16 mouse cellular contexts compared by ENCODE assay signal in the genomic region with DNA sequence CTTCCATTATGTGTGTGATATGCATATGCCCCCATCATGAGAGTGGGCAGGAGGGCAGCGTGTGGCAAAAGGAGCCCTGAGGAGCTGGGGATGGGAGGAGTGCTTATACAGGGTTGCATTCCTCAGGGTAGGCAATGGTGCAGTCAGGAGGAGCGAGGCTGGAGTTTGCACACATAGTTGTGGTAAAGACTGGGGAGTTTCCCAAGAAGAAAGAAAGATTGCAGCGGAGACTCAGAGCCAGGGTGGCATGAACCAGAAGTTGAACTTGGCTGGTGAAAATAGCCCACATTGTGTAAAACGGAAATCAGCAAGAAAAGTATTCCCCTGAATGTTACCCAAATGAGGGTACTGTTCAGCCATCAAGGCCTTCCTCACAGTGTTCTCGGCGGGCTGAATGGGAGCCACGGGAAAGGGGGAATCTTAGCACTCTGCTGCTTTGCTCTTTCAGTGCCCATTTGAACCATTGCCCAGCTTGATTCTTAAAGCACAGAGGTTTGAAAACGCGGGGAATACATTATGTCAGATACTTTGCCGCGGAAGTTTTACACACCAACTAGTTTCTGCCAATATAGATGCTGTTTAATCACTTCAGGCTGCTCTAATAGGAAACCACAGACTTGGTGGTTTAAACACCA.
DNase-seq lines count a peak whose midpoint lies in the region; ATAC-seq and TF ChIP-seq lines count a peak whose summit lies in the region.
"Had no signal": no experiment of that assay in that cellular context is flagged by ENCODE, and none has a peak within 500 bp of the region (broad histone marks: within the 10 kb centered on the region; RNA-seq: fewer than 3 reads in every experiment).

No protein-coding gene starts in this region.

- no peak for DNase-seq in forebrain, embryonic 10.5 days (ENCODE audit: extremely low spot score, low spot score)
- DNase-seq in midbrain, postnatal 0 days (ENCODE audit: low spot score) = no peak
- peak; percentile 19 for DNase-seq in adipocyte (ENCODE audit: low spot score)
- no peak for DNase-seq in thymus, postnatal 25 days
- DNase-seq in spleen, postnatal 10 days (ENCODE audit: low spot score in 2 of 2) = no peak
- DNase-seq: adrenal gland, adult 2 months; cerebellum, adult 11 months; gastrocnemius, postnatal 14 days; kidney, adult 8-10 months; kidney, postnatal 25 days; lung, embryonic 14.5 days; lung, postnatal 4 days had no signal

- WGBS in forebrain, embryonic 15.5 days = 28% methylated on average over 11 of the region's 11 CpGs
- WGBS in forebrain, embryonic 10.5 days = 75% methylated on average over 11 of the region's 11 CpGs
- WGBS in midbrain, embryonic 13.5 days = 56% methylated on average over 11 of the region's 11 CpGs
- WGBS in midbrain, postnatal 0 days = 65% methylated on average over 11 of the region's 11 CpGs

- no peaks in the 10 kb centered on the region for H3K36me3 ChIP-seq in forebrain, embryonic 15.5 days
- no peaks in the 10 kb centered on the region for H3K36me3 ChIP-seq in forebrain, embryonic 10.5 days (replicated peaks)
- no peaks in the 10 kb centered on the region for H3K36me3 ChIP-seq in midbrain, embryonic 13.5 days
- H3K36me3 ChIP-seq in midbrain, postnatal 0 days (ENCODE audit: insufficient read depth, low read length) = no peaks in the 10 kb centered on the region
- H3K36me3 ChIP-seq: liver, embryonic 12.5 days had no signal

- 0 out of 2 replicates have a peak, but pooled peaks have one; percentile 36 for ATAC-seq in forebrain, embryonic 15.5 days (replicated peaks)
- ATAC-seq in midbrain, embryonic 13.5 days = no peak
- no peak for ATAC-seq in midbrain, postnatal 0 days (ENCODE audit: low FRiP score)
- ATAC-seq: liver, embryonic 12.5 days had no signal

- H3K4me2 ChIP-seq in forebrain, embryonic 15.5 days (replicated peaks) = no peak overlapping the region
- no peak overlapping the region for H3K4me2 ChIP-seq in midbrain, embryonic 13.5 days (replicated peaks)
- H3K4me2 ChIP-seq in midbrain, postnatal 0 days (ENCODE audit: low read depth, low read length, poor library complexity, severe bottlenecking) = no peak overlapping the region
- H3K4me2 ChIP-seq: liver, embryonic 12.5 days; lung, embryonic 14.5 days had no signal

- no peaks in the 10 kb centered on the region for H3K27me3 ChIP-seq in forebrain, embryonic 15.5 days
- H3K27me3 ChIP-seq in forebrain, embryonic 10.5 days (ENCODE audit: poor library complexity, severe bottlenecking) = peaks cover 38% of the 10 kb centered on the region
- H3K27me3 ChIP-seq in midbrain, embryonic 13.5 days = no peaks in the 10 kb centered on the region
- no peaks in the 10 kb centered on the region for H3K27me3 ChIP-seq in midbrain, postnatal 0 days (ENCODE audit: insufficient read depth, low read length)

- no peaks in the 10 kb centered on the region for H3K9me3 ChIP-seq in forebrain, embryonic 15.5 days
- no peaks in the 10 kb centered on the region for H3K9me3 ChIP-seq in forebrain, embryonic 10.5 days
- no peaks in the 10 kb centered on the region for H3K9me3 ChIP-seq in midbrain, embryonic 13.5 days
- no peaks in the 10 kb centered on the region for H3K9me3 ChIP-seq in midbrain, postnatal 0 days (ENCODE audit: low read length)
- H3K9me3 ChIP-seq: liver, embryonic 12.5 days had no signal

- H3K4me3 ChIP-seq in forebrain, embryonic 15.5 days = no peak overlapping the region
- H3K4me3 ChIP-seq in forebrain, embryonic 10.5 days = no peak overlapping the region
- H3K4me3 ChIP-seq in midbrain, embryonic 13.5 days (replicated peaks) = no peak overlapping the region
- H3K4me3 ChIP-seq in midbrain, postnatal 0 days (ENCODE audit: low read depth, low read length) = no peak overlapping the region
- H3K4me3 ChIP-seq: left cerebral cortex, adult 2 months; liver, embryonic 12.5 days had no signal

- peaks cover 33% of the 10 kb centered on the region for H3K4me1 ChIP-seq in forebrain, embryonic 15.5 days
- H3K4me1 ChIP-seq in forebrain, embryonic 10.5 days = peaks cover 38% of the 10 kb centered on the region
- peaks cover 34% of the 10 kb centered on the region for H3K4me1 ChIP-seq in midbrain, embryonic 13.5 days (replicated peaks)
- H3K4me1 ChIP-seq in midbrain, postnatal 0 days (ENCODE audit: insufficient read depth, low read length) = peaks cover 14% of the 10 kb centered on the region; the same call in 1 of the 2 replicates
- H3K4me1 ChIP-seq: liver, embryonic 12.5 days had no signal

- TF ChIP-seq CTCF in midbrain, postnatal 0 days (IDR thresholded peaks at IDR 0.05) = no peak

- H3K27ac ChIP-seq in forebrain, embryonic 15.5 days (replicated peaks) = peak overlapping the region; percentile 61
- H3K27ac ChIP-seq in forebrain, embryonic 10.5 days = no peak overlapping the region
- H3K27ac ChIP-seq in midbrain, embryonic 13.5 days = 0 out of 2 replicates have a peak overlapping the region, but pooled peaks have one; percentile 32
- H3K27ac ChIP-seq in midbrain, postnatal 0 days (ENCODE audit: low read depth, low read length) = no peak overlapping the region
- H3K27ac ChIP-seq: left cerebral cortex, adult 2 months; liver, embryonic 12.5 days had no signal

- no peak overlapping the region for H3K9ac ChIP-seq in forebrain, embryonic 15.5 days (replicated peaks)
- no peak overlapping the region for H3K9ac ChIP-seq in midbrain, embryonic 13.5 days (replicated peaks)
- no peak overlapping the region for H3K9ac ChIP-seq in midbrain, postnatal 0 days (replicated peaks; ENCODE audit: low read length, poor library complexity, severe bottlenecking)
- H3K9ac ChIP-seq: liver, embryonic 12.5 days; lung, embryonic 14.5 days had no signal

Comparison
In these comparisons a context has a peak if more than half of its experiments do, and no peak if none do; other contexts are left out.
1. H3K27ac ChIP-seq: peak in forebrain, embryonic 15.5 days (single experiment) and midbrain, embryonic 13.5 days (single experiment); none in forebrain, embryonic 10.5 days (single experiment) and midbrain, postnatal 0 days (single experiment).